8 mouse cellular contexts compared by ENCODE assay signal in the genomic region with DNA sequence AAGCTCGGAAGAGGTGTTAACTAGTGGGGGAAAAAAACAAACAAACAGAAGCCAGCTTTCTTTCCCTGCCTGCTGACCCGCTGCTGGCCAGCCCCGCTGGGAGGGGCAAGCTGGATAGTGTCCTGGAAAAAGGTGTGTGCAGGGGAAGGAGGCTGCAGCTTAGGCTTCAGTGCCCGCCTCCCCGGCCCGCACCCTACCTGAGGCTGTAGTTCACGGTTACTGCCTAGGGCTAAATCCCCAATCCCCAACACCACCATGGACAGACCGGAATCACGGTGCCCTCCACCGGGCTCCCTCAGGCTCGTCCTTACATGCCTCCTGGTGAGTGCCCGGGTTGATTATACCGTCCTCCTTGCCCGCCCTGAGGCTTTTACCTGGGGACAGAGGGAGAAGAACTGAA. TPM values are rescaled to one million over a fixed set of nuclear protein-coding genes. Genes with fewer than 3 reads are reported as not detected.
DNase-seq lines count a peak whose midpoint lies in the region; ATAC-seq lines count a peak whose summit lies in the region.

A gene (plus strand): TSS at position 126 of the 400 bp plus-strand sequence.

- peaks cover 7% of the 10 kb centered on the region for H3K4me1 ChIP-seq in forebrain, embryonic 11.5 days (replicated peaks; ENCODE audit: control insufficient read depth, insufficient read depth, low read length)
- H3K4me1 ChIP-seq in forebrain, embryonic 15.5 days = peaks cover 13% of the 10 kb centered on the region
- peaks cover 5 to 13% of the 10 kb centered on the region in 2 experiments for H3K4me1 ChIP-seq in heart, embryonic 14.5 days (ENCODE audit: control insufficient read depth in 2 of 2, insufficient read depth in 2 of 2, low read length in 2 of 2)

- no peak within 1 kb of the TSS for H3K4me2 ChIP-seq in forebrain, embryonic 11.5 days (ENCODE audit: low read depth, low read length, severe bottlenecking)
- H3K4me2 ChIP-seq in forebrain, embryonic 15.5 days (replicated peaks) = no peak within 1 kb of the TSS
- peak within 1 kb of the TSS; percentile 65 for H3K4me2 ChIP-seq in heart, embryonic 14.5 days (ENCODE audit: low read length)

- 0 out of 2 replicates have a peak within 1 kb of the TSS, but pooled peaks have one; percentile 2 for H3K9ac ChIP-seq in forebrain, embryonic 11.5 days (ENCODE audit: low read length)
- H3K9ac ChIP-seq in forebrain, embryonic 15.5 days (replicated peaks) = no peak within 1 kb of the TSS
- H3K9ac ChIP-seq in heart, embryonic 14.5 days (ENCODE audit: low read length) = peak within 1 kb of the TSS; percentile 65

- intact Hi-C loops in left cerebral cortex, postnatal 4 days (cut with DNase I) = loop anchor here (10.0 kb wide), 1 partner anchor 231 kb away; a partner anchor contains a TSS
- intact Hi-C loops in gastrocnemius, postnatal 36 days (cut with DNase I) = loop anchor here (5.0 kb wide), 1 partner anchor 98 kb away; no protein-coding TSS in a partner anchor

- WGBS in forebrain, embryonic 11.5 days = 5% methylated on average over 14 of the region's 14 CpGs
- WGBS in forebrain, embryonic 15.5 days = 3% methylated on average over 14 of the region's 14 CpGs
- WGBS in heart, embryonic 14.5 days = 3% methylated on average over 14 of the region's 14 CpGs

- no peak within 1 kb of the TSS for H3K27ac ChIP-seq in forebrain, embryonic 11.5 days (ENCODE audit: low read depth, low read length)
- H3K27ac ChIP-seq in forebrain, embryonic 15.5 days (replicated peaks) = no peak within 1 kb of the TSS
- no peak within 1 kb of the TSS for H3K27ac ChIP-seq in heart, embryonic 14.5 days (replicated peaks in 1 of 2; ENCODE audit: control insufficient read depth in 1 of 2, insufficient read depth in 1 of 2, low read depth in 2 of 2, low read length in 2 of 2)

- no peak for DNase-seq in forebrain, embryonic 11.5 days (ENCODE audit: low spot score)
- peak; percentile 79 to 92 for DNase-seq in kidney, postnatal 25 days
- peak; percentile 51 to 69 for DNase-seq in lung, postnatal 4 days
- DNase-seq in left cerebral cortex, postnatal 4 days = no peak
- no peak for DNase-seq in gastrocnemius, postnatal 36 days

- H3K27me3 ChIP-seq in forebrain, embryonic 11.5 days (ENCODE audit: control insufficient read depth, insufficient read depth, low read length) = peaks cover 9% of the 10 kb centered on the region
- peaks cover 30% of the 10 kb centered on the region for H3K27me3 ChIP-seq in forebrain, embryonic 15.5 days
- 0 out of 2 replicates have a peak, but pooled peaks cover 3% of the 10 kb centered on the region for H3K27me3 ChIP-seq in heart, embryonic 14.5 days (ENCODE audit: control insufficient read depth, insufficient read depth, low read length)

- no peaks in the 10 kb centered on the region for H3K36me3 ChIP-seq in forebrain, embryonic 11.5 days (ENCODE audit: control insufficient read depth, insufficient read depth, low read length)
- no peaks in the 10 kb centered on the region for H3K36me3 ChIP-seq in forebrain, embryonic 15.5 days
- H3K36me3 ChIP-seq in heart, embryonic 14.5 days (ENCODE audit: control insufficient read depth, insufficient read depth, low read length) = no peaks in the 10 kb centered on the region

- 0 out of 2 replicates have a peak within 1 kb of the TSS, but pooled peaks have one; percentile 4 for H3K4me3 ChIP-seq in forebrain, embryonic 11.5 days (ENCODE audit: low read depth, low read length)
- H3K4me3 ChIP-seq in forebrain, embryonic 15.5 days = no peak within 1 kb of the TSS
- peak within 1 kb of the TSS; percentile 29 to 35 for H3K4me3 ChIP-seq in heart, embryonic 14.5 days (ENCODE audit: control insufficient read depth in 1 of 2, insufficient read depth in 1 of 2, low read depth in 1 of 2, low read length in 2 of 2)

- ATAC-seq in forebrain, embryonic 11.5 days (replicated peaks; ENCODE audit: low FRiP score) = no peak
- no peak for ATAC-seq in forebrain, embryonic 15.5 days (replicated peaks)
- no peak for ATAC-seq in heart, embryonic 14.5 days (ENCODE audit: insufficient number of reproducible peaks, insufficient read depth, low FRiP score, low read depth)
- no peak for ATAC-seq in inflammation-experienced regulatory T-cells, adult 6 months

- no peaks in the 10 kb centered on the region for H3K9me3 ChIP-seq in forebrain, embryonic 11.5 days (ENCODE audit: control insufficient read depth, low read length)
- no peaks in the 10 kb centered on the region for H3K9me3 ChIP-seq in forebrain, embryonic 15.5 days
- H3K9me3 ChIP-seq in heart, embryonic 14.5 days (ENCODE audit: control insufficient read depth, low read length) = no peaks in the 10 kb centered on the region

RNA-seq across cellular contexts. Expression of the gene that starts here (rescaled TPM):
- not detected in 2 replicates for polyA plus RNA-seq in forebrain, embryonic 11.5 days (2014; fragmentation: Nextera tagmentation; extraction: Ambion mirVana)
- polyA plus RNA-seq in forebrain, embryonic 15.5 days (2015; fragmentation: Nextera tagmentation; extraction: Ambion mirVana) = 0.15 and 0.24 TPM in 2 replicates
- polyA plus RNA-seq in heart, embryonic 14.5 days (2014; fragmentation: Nextera tagmentation; extraction: Ambion mirVana) = 0.20 and 0.24 TPM in 2 replicates
- under 1 TPM; 0.20 to 0.52 TPM for total RNA-seq in left cerebral cortex, postnatal 4 days (2021)
- under 1 TPM in 1 of 2 experiments, not detected in 1; 0.39 TPM for total RNA-seq in gastrocnemius, postnatal 36 days (2021)
- not detected for polyA plus RNA-seq in inflammation-experienced regulatory T-cells, adult 6 months (2017; shearing (Covaris generic))

Comparison
In these comparisons a context has a peak if more than half of its experiments do, and no peak if none do; other contexts are left out.
1. DNase-seq: peak in kidney, postnatal 25 days (2 of 2) and lung, postnatal 4 days (2 of 2); none in forebrain, embryonic 11.5 days (single experiment), left cerebral cortex, postnatal 4 days (single experiment) and gastrocnemius, postnatal 36 days (0 of 2).